Mouse (Mus musculus) erythroblast, embryonic 14.5 days (primary cell): ENCODE results near the gene Dnah7c.
"Not testable (repeated sequence)": the region's sequence is repeated elsewhere in the genome, so short reads cannot be mapped to it uniquely, and the experiment has no call there.

Source experiments
- GATA1 ChIP-seq: IDR thresholded peaks from 2 replicates; pipeline ENCODE4 v1.6.1; 2012; ENCODE audit warnings: low read length, inconsistent platforms, mixed read lengths
- TAL1 ChIP-seq: IDR thresholded peaks from 3 replicates; pipeline ENCODE4 v1.6.1; 2012; ENCODE audit warnings: low read length, inconsistent platforms, mixed read lengths

DNA sequence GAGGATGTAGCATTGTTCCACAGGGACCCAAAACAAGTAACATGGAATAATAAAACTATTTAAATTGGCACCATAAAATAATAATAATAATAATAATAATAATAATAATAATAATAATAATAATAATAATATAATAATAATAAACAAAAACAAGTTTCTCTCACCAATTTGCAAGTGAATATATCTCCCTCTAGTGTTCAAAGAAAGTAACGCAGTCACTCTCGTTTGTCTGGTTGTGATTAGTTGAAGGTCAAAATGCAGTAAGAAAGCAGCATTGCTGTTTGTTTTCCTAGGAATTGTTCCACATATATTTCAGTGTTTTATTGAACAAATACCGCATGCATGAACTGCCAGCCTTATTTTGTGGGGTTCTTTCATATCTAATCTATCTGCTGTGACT, 8.4 kb upstream of the Dnah7c start:
- TF ChIP-seq GATA1, TAL1: not testable (repeated sequence)
